ENCODE assay signal across 8 mouse cellular contexts in the genomic region with DNA sequence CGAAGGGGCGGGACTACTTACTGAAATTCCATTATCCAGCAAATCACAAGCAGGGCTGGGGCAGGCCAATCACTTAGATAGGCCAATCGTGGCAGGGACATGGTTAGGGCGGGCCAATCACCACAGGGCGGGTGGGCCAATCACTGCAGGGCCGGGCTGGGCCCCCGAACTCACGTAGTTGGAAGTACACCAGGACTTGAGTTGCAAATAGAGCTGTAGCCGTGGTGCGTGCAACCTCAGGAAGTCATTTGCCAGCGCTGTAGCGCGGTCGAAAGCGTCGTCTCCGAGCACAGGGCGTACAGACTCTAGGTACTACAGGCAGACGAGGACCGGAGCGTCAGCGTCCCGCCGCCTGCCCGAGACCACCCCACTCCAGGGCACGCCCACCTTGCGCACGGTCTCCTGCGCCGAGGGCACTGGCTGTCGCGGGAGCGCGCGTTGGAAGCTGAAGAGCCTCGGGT. TPM values are rescaled to one million over a fixed set of nuclear protein-coding genes. Genes with fewer than 3 reads are reported as not detected.
A peak's percentile ranks its signal among the peaks of the same experiment; 100 is the strongest.
DNase-seq lines count a peak whose midpoint lies in the region; ATAC-seq and TF ChIP-seq lines count a peak whose summit lies in the region.

No protein-coding gene starts in this region.

- 4% methylated on average over 36 of the region's 36 CpGs for WGBS in cerebellum, adult 2 months
- 1% methylated on average over 36 of the region's 36 CpGs for WGBS in lung, postnatal 0 days

- H3K4me2 ChIP-seq in lung, postnatal 0 days (replicated peaks; ENCODE audit: low read depth, low read length), result peak overlapping the region; percentile 89

- TF ChIP-seq EP300 in lung, postnatal 0 days (IDR thresholded peaks at IDR 0.05), result no peak

- no peaks in the 10 kb centered on the region for H3K27me3 ChIP-seq in cerebellum, adult 2 months (ENCODE audit: control insufficient read depth, insufficient read depth, low read length)
- no peaks in the 10 kb centered on the region for H3K27me3 ChIP-seq in lung, postnatal 0 days (replicated peaks; ENCODE audit: insufficient read depth, low read length)

- H3K36me3 ChIP-seq in lung, postnatal 0 days (ENCODE audit: insufficient read depth, low read length), result no peaks in the 10 kb centered on the region

- TF ChIP-seq POLR2A in cerebellum, adult 2 months (IDR thresholded peaks at IDR 0.05; ENCODE audit: borderline replicate concordance, insufficient read depth, low read length), result no peak

- peak overlapping the region; percentile 44 for H3K4me3 ChIP-seq in cerebellum, adult 2 months (replicated peaks; ENCODE audit: insufficient read depth, low read depth, low read length)
- H3K4me3 ChIP-seq in lung, postnatal 0 days (ENCODE audit: low read depth, low read length), result peak overlapping the region; percentile 48

- H3K4me1 ChIP-seq in cerebellum, adult 2 months (ENCODE audit: control insufficient read depth, insufficient read depth, low read length), result peaks cover 15% of the 10 kb centered on the region
- H3K4me1 ChIP-seq in lung, postnatal 0 days (ENCODE audit: insufficient read depth, low read depth, low read length), result no peaks in the 10 kb centered on the region

- ATAC-seq in lung, postnatal 0 days, result peak; percentile 98

- no peaks in the 10 kb centered on the region for H3K9me3 ChIP-seq in lung, postnatal 0 days (ENCODE audit: low read length)

- H3K27ac ChIP-seq in cerebellum, adult 2 months (ENCODE audit: insufficient read depth, low read length), result no peak overlapping the region
- 0 out of 2 replicates have a peak overlapping the region, but pooled peaks have one; percentile 21 for H3K27ac ChIP-seq in lung, postnatal 0 days (ENCODE audit: low read length)

- TF ChIP-seq CTCF in cerebellum, adult 2 months (IDR thresholded peaks at IDR 0.05; ENCODE audit: borderline replicate concordance, insufficient read depth, low read depth, low read length), result no peak
- no peak for TF ChIP-seq CTCF in lung, postnatal 0 days (IDR thresholded peaks at IDR 0.05)

- peak overlapping the region; percentile 41; the same call in 1 of the 2 replicates for H3K9ac ChIP-seq in lung, postnatal 0 days (replicated peaks; ENCODE audit: low read depth)

- peak; percentile 94 for DNase-seq in MEL-GATA-1-ER (ENCODE audit: extremely low read depth, low read depth)
- DNase-seq in cerebellum, adult 2 months, result peak; percentile 79 to 87
- DNase-seq in forelimb bud, embryonic 11.5 days (ENCODE audit: low read depth, low spot score), result peak; percentile 91
- peak; percentile 85 for DNase-seq in heart, postnatal 4 days
- peak; percentile 92 for DNase-seq in layer of hippocampus, adult 9-11 months
- DNase-seq in lung, postnatal 0 days (ENCODE audit: low spot score), result peak; percentile 95
- DNase-seq in ovary, postnatal 14 days (ENCODE audit: low spot score), result peak; percentile 69
- DNase-seq in thymus, postnatal 10 days (ENCODE audit: low spot score in 2 of 2), result peak; percentile 63 to 72

RNA-seq across cellular contexts. Expression of a gene that starts 4.4 kb away (rescaled TPM):
- polyA plus RNA-seq in cerebellum, adult 2 months (2012; rRNA removed), result 129 and 137 TPM in 2 replicates
- total RNA-seq in heart, postnatal 4 days (2021), result 1 to 10 TPM; 4.4 to 5.1 TPM
- polyA plus RNA-seq in lung, postnatal 0 days (2015; fragmentation: Nextera tagmentation; extraction: Ambion mirVana), result 5.4 and 5.6 TPM in 2 replicates

RNA-seq across cellular contexts. Expression of a gene that starts 16.1 kb away (rescaled TPM):
- polyA plus RNA-seq in cerebellum, adult 2 months (2012; rRNA removed), result 225 and 227 TPM in 2 replicates
- total RNA-seq in heart, postnatal 4 days (2021), result 100 to 1,000 TPM; 306 to 324 TPM
- 146 and 159 TPM in 2 replicates for polyA plus RNA-seq in lung, postnatal 0 days (2015; fragmentation: Nextera tagmentation; extraction: Ambion mirVana)

RNA-seq across cellular contexts. Expression of a gene that starts 27.2 kb away (rescaled TPM):
- 126 and 130 TPM in 2 replicates for polyA plus RNA-seq in cerebellum, adult 2 months (2012; rRNA removed)
- 10 to 100 TPM; 42.0 to 43.0 TPM for total RNA-seq in heart, postnatal 4 days (2021)
- 90.4 and 96.5 TPM in 2 replicates for polyA plus RNA-seq in lung, postnatal 0 days (2015; fragmentation: Nextera tagmentation; extraction: Ambion mirVana)

RNA-seq across cellular contexts. Expression of a gene that starts 27.3 kb away (rescaled TPM):
- polyA plus RNA-seq in cerebellum, adult 2 months (2012; rRNA removed), result 0.16 and 0.40 TPM in 2 replicates
- not detected for total RNA-seq in heart, postnatal 4 days (2021)
- polyA plus RNA-seq in lung, postnatal 0 days (2015; fragmentation: Nextera tagmentation; extraction: Ambion mirVana), result 0.44 and 0.57 TPM in 2 replicates

RNA-seq across cellular contexts. Expression of a gene that starts 28.3 kb away (rescaled TPM):
- polyA plus RNA-seq in cerebellum, adult 2 months (2012; rRNA removed), result 6.0 and 6.4 TPM in 2 replicates
- 10 to 100 TPM; 21.7 to 25.2 TPM for total RNA-seq in heart, postnatal 4 days (2021)
- 29.0 and 33.2 TPM in 2 replicates for polyA plus RNA-seq in lung, postnatal 0 days (2015; fragmentation: Nextera tagmentation; extraction: Ambion mirVana)

Comparison
In these comparisons a context has a peak if more than half of its experiments do, and no peak if none do; other contexts are left out.
1. RNA of a gene that starts 4.4 kb away (polyA plus RNA-seq): 129 to 137 TPM in cerebellum, adult 2 months; 5.4 to 5.6 TPM in lung, postnatal 0 days; every median in the first group is over 10 times any median in the second.
2. Peak in every context shown above with its lines, with median percentiles within 50 percentile points of each other: DNase-seq.